Mouse (Mus musculus) heart, embryonic 14.5 days (tissue): ENCODE measurements at regions not wholly inside any gene's neighbourhood (a gene's known extent, or its start where the extent isn't known, plus 50 kb on each side); places are given as distances from the start of the nearest gene placed in this dataset.

Source experiments
- ATAC-seq: fragments of 200-750 bp; cut with Nextera tagmentation; 2 replicates; pipeline ENCODE4 v1.8.0; 2017; ENCODE audit warnings: low read depth, moderate TSS enrichment; ENCODE audit not compliant: insufficient number of reproducible peaks, insufficient read depth, low FRiP score
- H3K27ac ChIP-seq, 2 experiments: fragments of 200-500 bp in 1 of 2; fragments of 300-500 bp in 1 of 2; sonication (generic) in 1 of 2; replicated peaks in 1 of 2; 2 replicates each; pipeline ENCODE4 v1.5.1; 2012 to 2014; ENCODE audit warnings: low read depth in 2 of 2, low read length in 2 of 2, control low read depth in 1 of 2, mild to moderate bottlenecking in 1 of 2, mixed read lengths in 1 of 2; ENCODE audit not compliant: control insufficient read depth in 1 of 2, insufficient read depth in 1 of 2
- H3K27me3 ChIP-seq: fragments of 300-500 bp; sonication (generic); 2 replicates; pipeline ENCODE4 v1.6.1; 2014; ENCODE audit warnings: mild to moderate bottlenecking, low read length, control low read depth; ENCODE audit not compliant: control insufficient read depth, insufficient read depth
- H3K36me3 ChIP-seq: fragments of 300-500 bp; sonication (generic); 2 replicates; pipeline ENCODE4 v1.6.1; 2014; ENCODE audit warnings: mild to moderate bottlenecking, control low read depth, low read length, mixed read lengths; ENCODE audit not compliant: control insufficient read depth, insufficient read depth
- H3K4me1 ChIP-seq, 2 experiments: fragments of 200-500 bp in 1 of 2; fragments of 300-500 bp in 1 of 2; sonication (generic) in 1 of 2; 2 replicates each; pipeline ENCODE4 v1.6.1; 2012 to 2014; ENCODE audit warnings: low read length in 2 of 2, control low read depth in 1 of 2, mixed read lengths in 1 of 2; ENCODE audit not compliant: control insufficient read depth in 2 of 2, insufficient read depth in 2 of 2
- H3K4me2 ChIP-seq: fragments of 300-500 bp; sonication (generic); 2 replicates; pipeline ENCODE4 v1.6.1; 2014; ENCODE audit warnings: mild to moderate bottlenecking, low read length
- H3K4me3 ChIP-seq, 2 experiments: fragments of 200-500 bp in 1 of 2; fragments of 300-500 bp in 1 of 2; sonication (generic) in 1 of 2; 2 replicates each; pipeline ENCODE4 v1.5.1; 2012 to 2014; ENCODE audit warnings: low read length in 2 of 2, mild to moderate bottlenecking in 2 of 2, control low read depth in 1 of 2, low read depth in 1 of 2, moderate library complexity in 1 of 2; ENCODE audit not compliant: control insufficient read depth in 1 of 2, insufficient read depth in 1 of 2
- H3K9ac ChIP-seq: fragments of 300-500 bp; sonication (generic); 2 replicates; pipeline ENCODE4 v1.6.1; 2014; ENCODE audit warnings: mild to moderate bottlenecking, low read length
- H3K9me3 ChIP-seq: fragments of 300-500 bp; sonication (generic); 2 replicates; pipeline ENCODE4 v1.6.1; 2016; ENCODE audit warnings: low read length, control low read depth; ENCODE audit not compliant: control insufficient read depth
- WGBS: fragments of 180-500 bp; shearing (Covaris S2); extraction: QIAGEN DNeasy Blood & Tissue Kit; methylation state at CpG from one replicate; pipeline ENCODE4 v1.1.7; 2014; 5-methylcytosine and 5-hydroxymethylcytosine counted together

DNA sequence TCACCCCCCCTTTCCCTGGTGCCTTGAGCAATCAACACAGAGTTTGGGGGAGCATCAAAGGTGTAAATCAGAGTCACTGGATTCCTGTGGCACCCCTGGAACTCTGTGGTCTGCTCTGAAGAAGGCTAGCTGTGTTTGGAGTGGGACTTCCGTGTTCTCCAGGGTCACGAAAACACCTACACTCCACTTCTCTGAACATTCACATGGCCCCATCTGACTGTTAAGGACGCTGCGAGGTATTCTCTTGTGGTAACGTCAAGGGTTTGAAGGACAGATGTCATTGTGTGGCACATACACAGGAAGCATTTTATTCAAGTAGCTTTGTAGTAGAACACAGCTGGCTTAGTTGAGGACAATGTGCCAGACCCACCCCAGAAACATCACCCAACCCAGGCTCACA lies 137.1 kb downstream of the Gadd45g start:
- H3K4me3 ChIP-seq: no peak overlapping the region
- H3K9ac ChIP-seq: no peak overlapping the region
- WGBS: 78% methylated on average over 5 of the region's 5 CpGs
- no peaks in the 10 kb centered on the region for H3K27me3 ChIP-seq
- H3K36me3 ChIP-seq: no peaks in the 10 kb centered on the region
- peaks cover 3 to 8% of the 10 kb centered on the region in 2 experiments; a peak in 2 of 4 replicates for H3K4me1 ChIP-seq
- ATAC-seq: no peak
- H3K4me2 ChIP-seq: no peak overlapping the region
- no peaks in the 10 kb centered on the region for H3K9me3 ChIP-seq
- no peak overlapping the region for H3K27ac ChIP-seq

DNA sequence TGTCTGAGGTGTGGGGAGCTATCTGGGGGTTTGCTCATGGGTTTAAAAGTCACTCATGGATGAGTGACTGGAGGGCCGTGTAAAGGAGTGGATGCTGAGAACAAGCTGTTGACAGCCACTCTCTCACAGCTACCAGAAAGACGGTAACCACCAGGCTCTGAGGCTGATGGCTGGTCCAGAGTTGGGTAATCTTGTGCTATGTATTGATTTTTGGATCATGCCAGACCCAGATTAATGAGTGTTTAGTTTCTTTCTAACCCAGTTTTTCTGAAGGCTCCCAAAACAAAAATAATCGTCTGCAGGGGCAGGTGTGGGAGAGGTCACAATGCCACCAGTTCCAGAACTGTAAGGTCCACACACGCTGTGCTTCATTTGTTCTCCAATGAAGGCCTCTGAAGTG lies 144.9 kb downstream of the Gadd45g start:
- H3K4me2 ChIP-seq: no peak overlapping the region
- H3K9ac ChIP-seq: no peak overlapping the region
- no peaks in the 10 kb centered on the region for H3K36me3 ChIP-seq
- H3K27ac ChIP-seq: no peak overlapping the region
- ATAC-seq: no peak
- H3K27me3 ChIP-seq: no peaks in the 10 kb centered on the region
- peaks cover 0 to 2% of the 10 kb centered on the region in 2 experiments; a peak in 1 of 4 replicates for H3K4me1 ChIP-seq
- WGBS: 64% methylated on average over 4 of the region's 4 CpGs
- H3K4me3 ChIP-seq: no peak overlapping the region
- peaks cover 4% of the 10 kb centered on the region; the same call in 1 of the 2 replicates for H3K9me3 ChIP-seq

DNA sequence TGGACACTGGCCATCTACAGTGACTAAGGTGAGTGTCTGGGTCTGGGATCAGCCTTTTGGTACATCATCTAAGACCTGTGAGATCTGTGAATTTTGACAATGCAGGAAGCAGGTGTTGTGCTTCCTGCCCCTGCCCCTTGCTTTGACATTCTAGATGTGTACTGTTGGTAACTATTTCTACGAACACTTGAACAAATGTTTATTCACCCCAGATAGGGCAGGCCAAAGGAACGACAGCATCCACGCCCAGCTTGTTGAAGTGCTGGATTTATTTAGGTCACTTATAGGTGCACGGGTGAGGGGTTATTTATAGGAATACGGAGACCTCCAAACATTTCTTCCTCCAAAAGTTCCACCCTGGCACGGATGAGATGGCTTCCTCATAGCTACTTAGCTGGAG lies 146.4 kb downstream of the Gadd45g start:
- peaks cover 4% of the 10 kb centered on the region; the same call in 1 of the 2 replicates for H3K9me3 ChIP-seq
- no peaks in the 10 kb centered on the region for H3K36me3 ChIP-seq
- peaks cover 0 to 2% of the 10 kb centered on the region in 2 experiments; a peak in 1 of 4 replicates for H3K4me1 ChIP-seq
- no peak overlapping the region for H3K9ac ChIP-seq
- no peak overlapping the region for H3K27ac ChIP-seq
- no peaks in the 10 kb centered on the region for H3K27me3 ChIP-seq
- no peak for ATAC-seq
- 39% methylated on average over 6 of the region's 6 CpGs for WGBS
- H3K4me3 ChIP-seq: no peak overlapping the region
- no peak overlapping the region for H3K4me2 ChIP-seq

DNA sequence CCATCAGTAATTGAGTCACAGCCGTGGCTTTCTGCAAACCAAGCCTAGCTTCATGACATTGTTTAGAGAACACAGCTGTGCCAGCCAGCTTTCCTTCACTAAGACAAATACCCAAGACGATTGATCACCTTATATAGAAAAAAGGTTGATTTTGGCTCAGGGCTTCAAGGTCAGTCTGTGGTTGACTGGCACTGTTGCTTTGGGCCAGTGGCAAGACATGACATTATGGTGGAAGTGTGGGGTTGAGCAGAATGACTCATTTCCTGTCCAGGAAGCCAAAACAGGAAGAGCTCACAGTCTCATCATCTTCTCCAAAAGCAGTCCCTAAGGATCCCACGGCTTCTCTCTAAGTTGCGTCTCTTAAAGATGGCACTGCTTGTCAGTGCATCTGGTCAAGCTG lies 149.7 kb downstream of the Gadd45g start:
- H3K36me3 ChIP-seq: no peaks in the 10 kb centered on the region
- ATAC-seq: no peak
- peaks cover 4% of the 10 kb centered on the region; the same call in 1 of the 2 replicates for H3K9me3 ChIP-seq
- no peak overlapping the region for H3K4me2 ChIP-seq
- H3K27me3 ChIP-seq: no peaks in the 10 kb centered on the region
- H3K27ac ChIP-seq: no peak overlapping the region
- H3K9ac ChIP-seq: no peak overlapping the region
- WGBS: 64% methylated on average over 4 of the region's 4 CpGs
- no peak overlapping the region for H3K4me3 ChIP-seq
- H3K4me1 ChIP-seq: peaks cover 7 to 9% of the 10 kb centered on the region in 2 experiments; a peak in 3 of 4 replicates

DNA sequence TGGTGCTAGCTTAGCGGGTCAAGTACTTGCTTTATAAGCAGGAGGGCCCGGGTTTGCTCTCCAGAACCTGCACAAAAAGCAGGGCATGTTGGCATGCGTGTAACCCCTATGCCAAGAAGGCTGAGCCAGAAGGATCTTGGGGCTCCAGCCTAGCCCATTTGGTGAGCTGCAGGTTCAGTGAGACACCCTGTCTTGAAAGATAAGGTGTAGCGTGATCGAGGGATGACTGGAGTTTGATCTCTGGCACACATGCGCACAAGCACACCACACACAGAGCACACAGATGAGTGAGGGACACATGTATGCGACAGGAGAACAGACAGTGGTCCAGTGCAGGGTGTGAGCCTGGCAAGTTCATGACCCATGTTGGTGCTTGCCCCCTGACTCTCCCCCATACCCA lies 152.1 kb downstream of the Gadd45g start:
- no peaks in the 10 kb centered on the region for H3K27me3 ChIP-seq
- no peak for ATAC-seq
- H3K4me1 ChIP-seq: peaks cover 7 to 9% of the 10 kb centered on the region in 2 experiments; a peak in 3 of 4 replicates
- H3K9me3 ChIP-seq: peaks cover 4% of the 10 kb centered on the region; the same call in 1 of the 2 replicates
- H3K4me2 ChIP-seq: no peak overlapping the region
- no peak overlapping the region for H3K9ac ChIP-seq
- 87% methylated on average over 7 of the region's 7 CpGs for whole genome bisulfite sequencing
- no peak overlapping the region for H3K4me3 ChIP-seq
- no peaks in the 10 kb centered on the region for H3K36me3 ChIP-seq
- H3K27ac ChIP-seq: no peak overlapping the region

DNA sequence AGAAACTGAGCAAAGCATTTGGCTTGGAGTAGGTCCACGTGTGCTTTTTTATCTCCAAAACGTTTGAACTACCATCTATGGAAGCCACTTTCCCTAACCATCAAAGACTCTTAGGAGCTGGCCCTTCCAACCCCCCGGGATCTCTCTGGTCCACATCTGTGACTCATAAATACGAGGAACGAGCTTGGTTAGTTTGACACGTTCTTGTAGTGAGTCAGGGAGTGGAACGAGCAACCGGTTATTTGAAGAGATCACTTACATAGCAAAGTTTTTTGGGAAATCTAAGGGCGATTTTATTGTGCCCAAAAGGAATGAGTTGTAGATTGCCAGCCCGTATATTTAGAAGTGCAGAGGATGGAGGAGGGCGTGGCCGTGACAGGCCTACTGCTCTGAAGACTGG lies 155.3 kb downstream of the Gadd45g start:
- Histone ChIP-seq H3K4me1 (peaks cover 4 to 9% of the 10 kb centered on the region in 2 experiments; a peak in 3 of 4 replicates), H3K36me3 (no peaks in the 10 kb centered on the region), H3K9me3 (no peaks in the 10 kb centered on the region), H3K27ac (no peak overlapping the region), H3K4me2 (no peak overlapping the region), H3K9ac (no peak overlapping the region), H3K27me3 (no peaks in the 10 kb centered on the region), H3K4me3 (no peak overlapping the region)
- ATAC-seq: no peak
- 77% methylated on average over 12 of the region's 12 CpGs for WGBS

DNA sequence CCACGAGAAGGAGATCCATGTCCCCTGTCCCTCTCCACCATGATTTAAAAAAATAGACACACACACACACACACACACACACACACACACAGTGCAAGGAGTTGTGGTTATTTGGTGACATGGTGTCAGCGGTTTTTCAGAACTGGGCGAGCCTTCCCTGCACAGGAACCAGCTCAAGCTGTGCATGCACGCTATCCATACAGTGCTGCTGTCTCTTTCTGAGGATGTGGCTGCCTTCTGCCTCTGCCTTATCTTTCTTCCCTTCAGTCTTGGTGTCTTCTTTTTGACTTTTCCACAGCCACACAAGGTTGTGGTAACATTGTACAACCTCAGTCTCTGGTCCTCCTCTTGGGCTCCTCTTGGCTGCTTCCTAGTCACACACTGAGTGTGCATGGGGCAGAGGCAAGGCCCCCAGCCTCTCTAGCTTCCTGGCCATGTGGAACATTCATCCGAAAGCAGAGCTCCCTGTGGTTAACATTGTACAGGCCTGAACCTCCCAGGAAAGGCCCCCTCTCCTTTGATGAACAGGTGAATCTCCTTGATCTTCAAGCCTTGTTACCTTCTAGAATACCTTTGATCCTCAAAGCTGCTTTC lies 157.6 kb downstream of the Gadd45g start:
- Histone ChIP-seq H3K27me3 (no peaks in the 10 kb centered on the region), H3K4me3 (no peak overlapping the region), H3K9ac (no peak overlapping the region), H3K36me3 (no peaks in the 10 kb centered on the region), H3K4me2 (no peak overlapping the region), H3K4me1 (peaks cover 6 to 9% of the 10 kb centered on the region in 2 experiments; a peak in 3 of 4 replicates), H3K9me3 (no peaks in the 10 kb centered on the region), H3K27ac (no peak overlapping the region)
- no peak for ATAC-seq
- 85% methylated on average over 5 of the region's 5 CpGs for WGBS
